Mouse (Mus musculus): ENCODE measurements around the gene Olfr692.

DNA sequence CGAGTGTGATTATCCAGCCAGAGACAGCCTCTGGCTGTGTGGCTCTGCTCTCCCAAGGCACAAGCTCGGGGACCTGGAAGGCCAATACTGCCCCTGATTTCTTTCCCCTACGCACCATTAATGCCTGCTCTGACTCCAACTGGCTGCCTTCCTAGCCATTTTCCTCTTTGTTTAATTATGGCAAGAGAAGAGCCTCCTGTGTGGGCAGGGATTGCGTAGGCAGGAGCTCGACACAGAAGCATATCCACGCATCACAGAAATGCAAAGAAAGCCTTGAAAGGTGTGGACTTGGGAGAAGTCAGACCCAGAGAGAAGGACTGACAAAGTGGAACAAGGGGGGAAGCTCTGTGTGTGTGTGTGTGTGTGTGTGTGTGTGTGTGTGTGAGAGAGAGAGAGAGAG lies 46.4 kb downstream of the Olfr692 start:
- TF ChIP-seq CTCF (IDR thresholded peaks at IDR 0.05; ENCODE audit: low read depth, low read length), result no peak
- no peak for TF ChIP-seq EP300 (IDR thresholded peaks at IDR 0.05; ENCODE audit: insufficient read depth, low read depth, low read length)
